Mouse (Mus musculus): ENCODE results near the gene Arg2. TPM values are rescaled to one million over a fixed set of nuclear protein-coding genes. Genes with fewer than 3 reads are reported as not detected.
A peak's percentile ranks its signal among the peaks of the same experiment; 100 is the strongest.

Arg2 gene
- polyA plus RNA-seq (2016; fragmentation: Nextera tagmentation; extraction: Ambion mirVana) = 3.3 and 3.7 TPM in 2 replicates

GRCm38 (mm10) chr12:79130299-79131177 is at the start of gene Arg2:
TSS of gene Arg2 (plus strand) at chr12:79130777.
- Histone ChIP-seq H3K9me3 (no peaks in the 10 kb centered on the region), H3K27me3 (peaks cover 34% of the 10 kb centered on the region)

GRCm38 (mm10) chr12:79089182-79089812 is 41.3 kb upstream of the Arg2 start, which contains the start of gene Pigh:
TSS of gene Pigh (minus strand) at chr12:79089651.
- Histone ChIP-seq H3K27ac (0 out of 2 replicates have a peak within 1 kb of the TSS, but pooled peaks have one; percentile 61), H3K4me2 (replicated peaks) (peak within 1 kb of the TSS; percentile 53), H3K4me1 (peaks cover 9% of the 10 kb centered on the region; the same call in 1 of the 2 replicates), H3K9me3 (no peaks in the 10 kb centered on the region), H3K9ac (peak within 1 kb of the TSS; percentile 88), H3K36me3 (peaks cover 10% of the 10 kb centered on the region; the same call in 1 of the 2 replicates), H3K4me3 (peak within 1 kb of the TSS; percentile 89), H3K27me3 (no peaks in the 10 kb centered on the region)
- peak; percentile 95 for ATAC-seq (ENCODE audit: insufficient number of reproducible peaks, insufficient read depth, low FRiP score, low TSS enrichment)
- under 1% methylated on average over 52 of the region's 53 CpGs for WGBS

More at GRCm38 (mm10) chr12:79130299-79131177, at the start of gene Arg2:
- no peak within 1 kb of the TSS for H3K27ac ChIP-seq
- H3K4me2 ChIP-seq (replicated peaks) = peak within 1 kb of the TSS; percentile 84
- WGBS = under 1% methylated on average over 47 of the region's 47 CpGs
- H3K36me3 ChIP-seq = no peaks in the 10 kb centered on the region
- peak; percentile 88 for ATAC-seq (ENCODE audit: insufficient number of reproducible peaks, insufficient read depth, low FRiP score, low TSS enrichment)
- H3K9ac ChIP-seq = peak within 1 kb of the TSS; percentile 20
- H3K4me1 ChIP-seq = peaks cover 4% of the 10 kb centered on the region; the same call in 1 of the 2 replicates
- peak within 1 kb of the TSS; percentile 44 for H3K4me3 ChIP-seq

- no peaks in the 10 kb centered on the region for H3K36me3 ChIP-seq
- H3K4me1 ChIP-seq = peaks cover 9% of the 10 kb centered on the region; the same call in 1 of the 2 replicates
- no peak overlapping the region for H3K9ac ChIP-seq
- no peaks in the 10 kb centered on the region for H3K27me3 ChIP-seq
- no peak overlapping the region for H3K4me2 ChIP-seq (replicated peaks)
- H3K9me3 ChIP-seq = no peaks in the 10 kb centered on the region
- ATAC-seq (ENCODE audit: insufficient number of reproducible peaks, insufficient read depth, low FRiP score, low TSS enrichment) = no peak
- no peak overlapping the region for H3K27ac ChIP-seq
- WGBS = 44% methylated on average over 4 of the region's 4 CpGs
- H3K4me3 ChIP-seq = no peak overlapping the region
These were observed 38.0 kb upstream of the Arg2 start for GRCm38 (mm10) chr12:79092569-79092968.

- H3K4me3 ChIP-seq = no peak overlapping the region
- no peaks in the 10 kb centered on the region for H3K9me3 ChIP-seq
- ATAC-seq (ENCODE audit: insufficient number of reproducible peaks, insufficient read depth, low FRiP score, low TSS enrichment) = no peak
- H3K27ac ChIP-seq = no peak overlapping the region
- 60% methylated on average over 3 of the region's 3 CpGs for WGBS
- H3K4me1 ChIP-seq = no peaks in the 10 kb centered on the region
- H3K4me2 ChIP-seq (replicated peaks) = no peak overlapping the region
- no peak overlapping the region for H3K9ac ChIP-seq
- no peaks in the 10 kb centered on the region for H3K27me3 ChIP-seq
- no peaks in the 10 kb centered on the region for H3K36me3 ChIP-seq
These were observed 33.3 kb upstream of the Arg2 start for GRCm38 (mm10) chr12:79097106-79097752.

GRCm38 (mm10) chr12:79103773-79104172 is 26.8 kb upstream of the Arg2 start:
- Histone ChIP-seq H3K4me2 (replicated peaks) (no peak overlapping the region), H3K4me1 (no peaks in the 10 kb centered on the region), H3K9me3 (no peaks in the 10 kb centered on the region), H3K36me3 (no peaks in the 10 kb centered on the region), H3K27ac (no peak overlapping the region), H3K9ac (no peak overlapping the region), H3K27me3 (no peaks in the 10 kb centered on the region), H3K4me3 (no peak overlapping the region)
- WGBS = 82% methylated on average over 3 of the region's 3 CpGs
- ATAC-seq (ENCODE audit: insufficient number of reproducible peaks, insufficient read depth, low FRiP score, low TSS enrichment) = no peak

GRCm38 (mm10) chr12:79104544-79104943 is 26.0 kb upstream of the Arg2 start:
- WGBS = 66% methylated on average over 2 of the region's 2 CpGs
- H3K9ac ChIP-seq = no peak overlapping the region
- H3K4me1 ChIP-seq = no peaks in the 10 kb centered on the region
- H3K36me3 ChIP-seq = no peaks in the 10 kb centered on the region
- no peak overlapping the region for H3K27ac ChIP-seq
- no peak overlapping the region for H3K4me3 ChIP-seq
- H3K4me2 ChIP-seq (replicated peaks) = no peak overlapping the region
- H3K27me3 ChIP-seq = no peaks in the 10 kb centered on the region
- H3K9me3 ChIP-seq = no peaks in the 10 kb centered on the region
- no peak for ATAC-seq (ENCODE audit: insufficient number of reproducible peaks, insufficient read depth, low FRiP score, low TSS enrichment)

- Histone ChIP-seq H3K4me3 (no peak overlapping the region), H3K9me3 (no peaks in the 10 kb centered on the region), H3K4me2 (replicated peaks) (no peak overlapping the region), H3K27ac (no peak overlapping the region), H3K9ac (no peak overlapping the region), H3K4me1 (no peaks in the 10 kb centered on the region), H3K36me3 (no peaks in the 10 kb centered on the region), H3K27me3 (no peaks in the 10 kb centered on the region)
- ATAC-seq (ENCODE audit: insufficient number of reproducible peaks, insufficient read depth, low FRiP score, low TSS enrichment) = no peak
- WGBS = 80% methylated on average over 5 of the region's 5 CpGs
These were observed 25.3 kb upstream of the Arg2 start for GRCm38 (mm10) chr12:79105312-79105711.

GRCm38 (mm10) chr12:79118991-79119390 is 11.6 kb upstream of the Arg2 start:
- WGBS = 82% methylated on average over 4 of the region's 4 CpGs

GRCm38 (mm10) chr12:79122820-79123219 is 7.8 kb upstream of the Arg2 start:
- Histone ChIP-seq H3K27ac (no peak overlapping the region), H3K4me3 (no peak overlapping the region), H3K4me2 (replicated peaks) (no peak overlapping the region), H3K4me1 (no peaks in the 10 kb centered on the region), H3K9ac (no peak overlapping the region), H3K27me3 (no peaks in the 10 kb centered on the region), H3K9me3 (no peaks in the 10 kb centered on the region), H3K36me3 (no peaks in the 10 kb centered on the region)
- no peak for ATAC-seq (ENCODE audit: insufficient number of reproducible peaks, insufficient read depth, low FRiP score, low TSS enrichment)
- WGBS = 33% methylated on average over 3 of the region's 3 CpGs

More at GRCm38 (mm10) chr12:79118991-79119390, 11.6 kb upstream of the Arg2 start:
- Histone ChIP-seq H3K9me3 (no peaks in the 10 kb centered on the region), H3K36me3 (no peaks in the 10 kb centered on the region), H3K27ac (no peak overlapping the region), H3K4me3 (no peak overlapping the region), H3K4me1 (no peaks in the 10 kb centered on the region), H3K9ac (no peak overlapping the region), H3K27me3 (no peaks in the 10 kb centered on the region), H3K4me2 (replicated peaks) (no peak overlapping the region)
- ATAC-seq (ENCODE audit: insufficient number of reproducible peaks, insufficient read depth, low FRiP score, low TSS enrichment) = no peak

- Histone ChIP-seq H3K9me3 (no peaks in the 10 kb centered on the region), H3K4me2 (replicated peaks) (peak overlapping the region; percentile 84), H3K36me3 (no peaks in the 10 kb centered on the region), H3K27ac (no peak overlapping the region), H3K4me1 (peaks cover 4% of the 10 kb centered on the region; the same call in 1 of the 2 replicates), H3K4me3 (peak overlapping the region; percentile 44), H3K27me3 (peaks cover 34% of the 10 kb centered on the region), H3K9ac (peak overlapping the region; percentile 20)
- 2% methylated on average over 22 of the region's 22 CpGs for WGBS
- ATAC-seq (ENCODE audit: insufficient number of reproducible peaks, insufficient read depth, low FRiP score, low TSS enrichment) = no peak
These were observed 650 bp downstream of the Arg2 start for GRCm38 (mm10) chr12:79131178-79131675.
